Mouse (Mus musculus) kidney, embryonic 14.5 days (tissue): ENCODE results near the gene Smu1. TPM values are rescaled to one million over a fixed set of nuclear protein-coding genes. Genes with fewer than 3 reads are reported as not detected.
A peak's percentile ranks its signal among the peaks of the same experiment; 100 is the strongest.
"Not testable (repeated sequence)": the region's sequence is repeated elsewhere in the genome, so short reads cannot be mapped to it uniquely, and the experiment has no call there.

ENCODE experiments used
- ATAC-seq: fragments of 200-750 bp; cut with Nextera tagmentation; 2 replicates; pipeline ENCODE4 v1.8.0; 2017; ENCODE audit warnings: moderate number of reproducible peaks, mild to moderate bottlenecking, moderate TSS enrichment, moderate library complexity; ENCODE audit not compliant: low FRiP score, low TSS enrichment
- H3K27ac ChIP-seq: fragments of 300-500 bp; sonication (generic); 2 replicates; pipeline ENCODE4 v1.5.1; 2014; ENCODE audit warnings: low read depth, mild to moderate bottlenecking, low read length, moderate library complexity, mixed read lengths
- H3K27me3 ChIP-seq: fragments of 300-500 bp; sonication (generic); 2 replicates; pipeline ENCODE4 v1.6.1; 2014; ENCODE audit warnings: mild to moderate bottlenecking, low read length; ENCODE audit not compliant: control insufficient read depth, insufficient read depth
- H3K36me3 ChIP-seq: fragments of 300-500 bp; sonication (generic); 2 replicates; pipeline ENCODE4 v1.6.1; 2014; ENCODE audit warnings: low read length, mixed read lengths; ENCODE audit not compliant: control insufficient read depth, insufficient read depth
- H3K4me1 ChIP-seq: fragments of 300-500 bp; sonication (generic); 2 replicates; pipeline ENCODE4 v1.6.1; 2014; ENCODE audit warnings: low read length, mixed read lengths; ENCODE audit not compliant: control insufficient read depth, insufficient read depth
- H3K4me2 ChIP-seq: fragments of 300-500 bp; sonication (generic); replicated peaks from 2 replicates; pipeline ENCODE4 v1.6.1; 2014; ENCODE audit warnings: low read depth, mild to moderate bottlenecking, low read length
- H3K4me3 ChIP-seq: fragments of 300-500 bp; sonication (generic); 2 replicates; pipeline ENCODE4 v1.5.1; 2014; ENCODE audit warnings: mild to moderate bottlenecking, low read length
- H3K9ac ChIP-seq: fragments of 300-500 bp; sonication (generic); 2 replicates; pipeline ENCODE4 v1.6.1; 2014; ENCODE audit warnings: low read depth, mild to moderate bottlenecking, low read length, moderate library complexity
- H3K9me3 ChIP-seq: fragments of 300-500 bp; sonication (generic); 2 replicates; pipeline ENCODE4 v1.6.1; 2016; ENCODE audit warnings: low read length; ENCODE audit not compliant: control insufficient read depth
- WGBS: fragments of 180-500 bp; shearing (Covaris S2); extraction: QIAGEN DNeasy Blood & Tissue Kit; methylation state at CpG from one replicate; pipeline ENCODE4 v1.1.7; 2014; 5-methylcytosine and 5-hydroxymethylcytosine counted together
- polyA plus RNA-seq: library from polyadenylated mRNA; unstranded; fragments of >200 nt; fragmentation: Nextera tagmentation; extraction: Ambion mirVana; gene quantifications from 2 replicates; pipeline ENCODE4 v1.2.1, GENCODE M21; 2014

The Smu1 gene
- polyA plus RNA-seq = 147 and 171 TPM in 2 replicates

DNA sequence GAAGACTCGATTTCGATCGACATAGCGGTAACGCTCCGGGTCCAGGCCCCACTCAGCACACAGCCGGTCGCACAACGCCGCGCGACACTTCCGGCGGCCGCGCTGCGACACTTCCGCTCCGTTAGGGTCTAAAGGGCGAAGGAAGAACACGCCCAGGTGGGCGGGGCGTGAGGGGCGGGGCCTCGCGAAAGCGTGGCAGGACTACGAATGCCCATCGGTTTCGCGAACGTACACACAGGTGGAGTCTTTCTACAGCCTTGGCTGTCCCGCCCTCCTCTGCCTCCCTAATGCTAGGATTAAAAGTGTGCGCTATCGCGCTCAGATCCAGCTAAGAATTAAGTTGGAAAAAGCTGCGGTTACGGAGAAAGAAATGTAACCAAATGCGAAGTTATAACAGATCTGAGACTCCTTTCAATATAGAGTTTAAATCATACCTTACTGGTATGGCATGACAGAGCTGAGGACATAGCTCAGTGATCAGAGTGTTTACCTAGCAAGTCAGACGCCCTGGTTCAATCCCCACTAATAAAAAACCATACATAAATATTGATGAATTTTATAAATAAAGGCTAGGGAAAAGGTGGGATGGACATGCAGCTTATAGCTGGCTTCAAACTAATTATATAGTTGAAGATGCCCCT lies at the start of gene Smu1:
TSS of gene Smu1 (minus strand) at position 144 of the 641 bp plus-strand sequence.
- ATAC-seq = peak; percentile 98
- Histone ChIP-seq H3K9ac (peak within 1 kb of the TSS; percentile 89), H3K9me3 (no peaks in the 10 kb centered on the region), H3K4me2 (peak within 1 kb of the TSS; percentile 59), H3K27ac (peak within 1 kb of the TSS; percentile 70), H3K27me3 (peaks cover 5% of the 10 kb centered on the region; the same call in 1 of the 2 replicates), H3K4me3 (peak within 1 kb of the TSS; percentile 93), H3K4me1 (no peaks in the 10 kb centered on the region), H3K36me3 (peaks cover 28% of the 10 kb centered on the region)
- under 1% methylated on average over 40 of the region's 40 CpGs for WGBS

GRCm38 (mm10) chr4:40807382-40807781 lies 49.7 kb upstream of the Smu1 start:
- H3K9me3 ChIP-seq = no peaks in the 10 kb centered on the region
- peaks cover 53% of the 10 kb centered on the region; the same call in 1 of the 2 replicates for H3K36me3 ChIP-seq
- no peak overlapping the region for H3K4me3 ChIP-seq
- WGBS = 50% methylated on average over 4 of the region's 4 CpGs
- no peak for ATAC-seq
- H3K4me2 ChIP-seq = no peak overlapping the region
- no peak overlapping the region for H3K27ac ChIP-seq
- no peaks in the 10 kb centered on the region for H3K4me1 ChIP-seq
- H3K27me3 ChIP-seq = no peaks in the 10 kb centered on the region
- H3K9ac ChIP-seq = no peak overlapping the region

GRCm38 (mm10) chr4:40805401-40805800 lies 47.7 kb upstream of the Smu1 start:
- H3K4me1 ChIP-seq = no peaks in the 10 kb centered on the region
- no peak overlapping the region for H3K4me3 ChIP-seq
- peaks cover 39% of the 10 kb centered on the region; the same call in 1 of the 2 replicates for H3K36me3 ChIP-seq
- no peak for ATAC-seq
- no peaks in the 10 kb centered on the region for H3K9me3 ChIP-seq
- no peak overlapping the region for H3K4me2 ChIP-seq
- 91% methylated on average over 8 of the region's 8 CpGs for WGBS
- no peak overlapping the region for H3K9ac ChIP-seq
- H3K27ac ChIP-seq = no peak overlapping the region
- H3K27me3 ChIP-seq = no peaks in the 10 kb centered on the region

GRCm38 (mm10) chr4:40802787-40803186 lies 45.1 kb upstream of the Smu1 start:
- H3K9ac ChIP-seq = no peak overlapping the region
- no peak overlapping the region for H3K4me3 ChIP-seq
- H3K36me3 ChIP-seq = peaks cover 21% of the 10 kb centered on the region; the same call in 1 of the 2 replicates
- no peaks in the 10 kb centered on the region for H3K4me1 ChIP-seq
- no peak overlapping the region for H3K27ac ChIP-seq
- no peaks in the 10 kb centered on the region for H3K9me3 ChIP-seq
- no peak overlapping the region for H3K4me2 ChIP-seq
- no peaks in the 10 kb centered on the region for H3K27me3 ChIP-seq
- no peak for ATAC-seq
- 92% methylated on average over 3 of the region's 3 CpGs for WGBS

- no peak for ATAC-seq
- no peaks in the 10 kb centered on the region for H3K27me3 ChIP-seq
- 85% methylated on average over 4 of the region's 4 CpGs for WGBS
Measured at GRCm38 (mm10) chr4:40801908-40802307, 44.2 kb upstream of the Smu1 start.

DNA sequence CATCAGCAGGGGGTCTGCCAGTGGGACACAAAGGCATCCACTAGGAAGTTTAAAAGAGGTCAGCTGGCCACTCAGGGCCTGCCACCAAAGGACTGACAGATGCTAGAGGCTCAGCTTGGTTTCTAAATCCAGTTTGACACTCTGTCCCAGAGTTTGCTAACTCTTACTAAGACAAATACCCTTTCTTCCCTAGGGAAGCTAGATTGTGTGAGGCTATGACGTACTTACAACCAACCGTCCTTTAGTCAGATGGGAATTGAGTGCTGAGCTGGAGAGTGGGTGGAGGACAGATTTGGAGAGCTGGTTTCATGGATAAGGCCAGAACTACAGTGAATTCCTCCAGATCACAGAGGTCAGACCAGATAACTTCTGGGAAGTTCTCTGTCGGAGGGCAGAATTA lies 43.1 kb upstream of the Smu1 start:
- Histone ChIP-seq H3K27me3 (no peaks in the 10 kb centered on the region), H3K4me2 (no peak overlapping the region), H3K9ac (no peak overlapping the region), H3K4me3 (no peak overlapping the region), H3K36me3 (peaks cover 6% of the 10 kb centered on the region; the same call in 1 of the 2 replicates), H3K27ac (no peak overlapping the region), H3K9me3 (no peaks in the 10 kb centered on the region), H3K4me1 (no peaks in the 10 kb centered on the region)
- 83% methylated on average over 3 of the region's 3 CpGs for WGBS
- ATAC-seq = no peak

More at GRCm38 (mm10) chr4:40801908-40802307, 44.2 kb upstream of the Smu1 start:
- Histone ChIP-seq H3K4me3 (no peak overlapping the region), H3K27ac (no peak overlapping the region), H3K4me2 (no peak overlapping the region), H3K36me3 (peaks cover 14% of the 10 kb centered on the region; the same call in 1 of the 2 replicates), H3K9me3 (no peaks in the 10 kb centered on the region), H3K9ac (no peak overlapping the region), H3K4me1 (no peaks in the 10 kb centered on the region)

GRCm38 (mm10) chr4:40798833-40799555 lies 41.3 kb upstream of the Smu1 start:
- H3K4me3 ChIP-seq, H3K27me3 ChIP-seq, H3K4me2 ChIP-seq, ATAC-seq, H3K9me3 ChIP-seq, H3K36me3 ChIP-seq, H3K9ac ChIP-seq, H3K27ac ChIP-seq, H3K4me1 ChIP-seq: not testable (repeated sequence)
- no CpG with 5 or more reads among the region's 2 CpGs for WGBS

GRCm38 (mm10) chr4:40795761-40796160 lies 38.0 kb upstream of the Smu1 start:
- H3K27me3 ChIP-seq = no peaks in the 10 kb centered on the region
- no peaks in the 10 kb centered on the region for H3K36me3 ChIP-seq
- H3K4me1 ChIP-seq = no peaks in the 10 kb centered on the region
- no peak for ATAC-seq
- H3K27ac ChIP-seq = no peak overlapping the region
- H3K9ac ChIP-seq = no peak overlapping the region
- H3K9me3 ChIP-seq = no peaks in the 10 kb centered on the region
- no peak overlapping the region for H3K4me2 ChIP-seq
- WGBS = 93% methylated on average over 3 of the region's 3 CpGs
- no peak overlapping the region for H3K4me3 ChIP-seq

DNA sequence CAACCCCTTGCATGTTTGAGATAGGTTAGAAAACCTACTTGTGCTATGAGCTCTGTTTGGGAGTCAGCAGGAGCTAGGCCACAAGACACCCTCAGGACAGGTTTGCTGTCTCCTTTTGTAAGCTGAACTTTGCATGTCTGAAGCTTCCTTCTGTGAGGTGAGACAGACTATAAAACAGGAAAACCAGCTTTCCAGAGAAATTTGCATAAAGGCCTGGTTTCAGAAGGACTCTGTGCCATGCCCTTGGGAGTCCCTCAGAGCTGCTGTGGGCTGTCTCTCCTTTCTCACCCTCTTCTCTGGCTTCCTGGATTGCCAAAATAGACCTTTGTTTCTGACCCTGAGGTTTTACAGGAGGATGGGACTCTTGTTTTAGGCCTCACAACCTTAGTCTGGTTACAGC lies 36.6 kb upstream of the Smu1 start:
- no peak overlapping the region for H3K4me3 ChIP-seq
- H3K9ac ChIP-seq = no peak overlapping the region
- H3K9me3 ChIP-seq = no peaks in the 10 kb centered on the region
- H3K4me2 ChIP-seq = no peak overlapping the region
- H3K4me1 ChIP-seq = no peaks in the 10 kb centered on the region
- no peak overlapping the region for H3K27ac ChIP-seq
- H3K27me3 ChIP-seq = no peaks in the 10 kb centered on the region
- ATAC-seq = no peak
- H3K36me3 ChIP-seq = no peaks in the 10 kb centered on the region
